Comparison of ENCODE assay signal across 12 mouse cellular contexts in the genomic region with DNA sequence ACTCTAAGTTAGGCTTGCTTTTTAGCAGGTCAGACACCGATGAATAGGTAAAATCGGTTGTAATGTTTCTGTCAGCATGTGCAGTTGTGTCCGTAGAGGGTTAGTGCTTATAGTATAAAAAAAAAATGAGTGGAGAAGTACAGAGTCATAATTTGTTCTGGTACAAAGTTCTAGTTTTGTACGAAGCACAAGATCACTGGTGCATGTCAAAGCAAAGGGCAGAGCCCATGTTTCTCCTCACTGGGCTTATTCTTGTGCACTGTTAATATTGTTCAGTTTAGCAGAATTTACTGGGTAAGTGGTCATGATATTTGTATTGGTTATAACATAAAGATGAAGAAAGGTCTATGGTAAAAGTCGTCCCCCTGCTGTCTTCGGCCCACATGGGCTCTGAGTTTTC.
"Had no signal": no experiment of that assay in that cellular context is flagged by ENCODE, and none has a peak within 500 bp of the region (broad histone marks: within the 10 kb centered on the region; RNA-seq: fewer than 3 reads in every experiment).

No protein-coding gene starts in this region.

- DNase-seq: lung, postnatal 14 days; right cerebral cortex, postnatal 14 days; thymus, postnatal 36 days had no signal

- H3K27me3 ChIP-seq: intestine, embryonic 15.5 days; liver, embryonic 12.5 days; lung, embryonic 15.5 days; megakaryocyte, embryonic 14.5 days; midbrain, embryonic 15.5 days; neural tube, embryonic 13.5 days had no signal

- H3K4me1 ChIP-seq: intestine, embryonic 15.5 days; liver, embryonic 12.5 days; lung, embryonic 15.5 days; megakaryocyte, embryonic 14.5 days had no signal

- H3K36me3 ChIP-seq: intestine, embryonic 15.5 days; limb, embryonic 10.5 days; liver, embryonic 12.5 days; lung, embryonic 15.5 days; midbrain, embryonic 15.5 days; neural tube, embryonic 13.5 days had no signal

- H3K27ac ChIP-seq: intestine, embryonic 15.5 days; left cerebral cortex, adult 2 months; limb, embryonic 10.5 days; liver, embryonic 12.5 days; lung, embryonic 15.5 days; macrophage; midbrain, embryonic 15.5 days; neural tube, embryonic 13.5 days had no signal

- H3K4me3 ChIP-seq: intestine, embryonic 15.5 days; left cerebral cortex, adult 2 months; limb, embryonic 10.5 days; liver, embryonic 12.5 days; lung, embryonic 15.5 days; megakaryocyte, embryonic 14.5 days; midbrain, embryonic 15.5 days; neural tube, embryonic 13.5 days had no signal
